Mouse (Mus musculus) urinary bladder, postnatal 36 days (tissue): ENCODE measurements around the gene Adprh.
"Not testable (repeated sequence)": the region's sequence is repeated elsewhere in the genome, so short reads cannot be mapped to it uniquely, and the experiment has no call there.

Experiments
- DNase-seq, 2 experiments: peaks; one replicate each; pipeline ENCODE4 v3.0.0; 2022; ENCODE audit warnings: low spot score in 2 of 2, mixed read lengths in 1 of 2

Adprh gene

DNA sequence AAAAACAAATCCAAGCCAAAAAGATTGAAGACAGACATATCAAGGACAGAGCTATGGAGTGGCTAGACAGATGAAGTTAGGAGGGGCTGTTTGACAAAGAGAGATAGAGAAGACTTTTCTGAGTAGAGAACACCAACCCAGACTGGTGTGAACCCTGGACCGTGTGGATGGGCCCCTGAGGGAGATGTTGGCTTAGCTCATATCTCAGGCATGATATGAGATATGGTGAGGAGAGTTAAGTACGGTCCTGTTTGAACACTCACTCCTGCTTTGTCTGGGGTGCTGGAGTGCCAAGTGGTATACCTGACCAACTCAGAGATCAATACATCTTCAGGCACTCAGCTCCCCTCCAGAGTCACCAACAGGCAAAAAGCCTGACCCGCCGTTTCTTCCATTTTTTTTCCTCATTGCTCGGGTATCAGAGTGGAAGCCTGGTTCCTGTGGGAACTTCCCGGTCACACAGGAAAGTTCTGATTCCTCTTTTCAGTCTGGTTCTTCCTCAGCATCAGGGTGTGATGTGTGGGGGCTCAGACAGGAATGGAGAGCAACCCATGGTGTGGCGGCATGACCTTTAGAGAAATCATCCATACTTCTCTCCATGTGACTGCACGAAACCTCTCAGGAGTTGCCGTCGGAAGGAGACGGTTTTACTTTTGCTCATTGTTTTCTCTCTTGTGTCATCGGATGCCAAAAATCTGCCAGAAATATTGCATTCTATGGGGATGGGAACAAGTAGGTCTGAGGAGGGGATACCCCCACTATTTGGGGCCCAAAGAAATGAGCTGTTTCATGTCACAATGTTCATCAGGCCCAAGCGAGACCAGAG, 14.8 kb upstream of the Adprh start:
- DNase-seq = no peak

DNA sequence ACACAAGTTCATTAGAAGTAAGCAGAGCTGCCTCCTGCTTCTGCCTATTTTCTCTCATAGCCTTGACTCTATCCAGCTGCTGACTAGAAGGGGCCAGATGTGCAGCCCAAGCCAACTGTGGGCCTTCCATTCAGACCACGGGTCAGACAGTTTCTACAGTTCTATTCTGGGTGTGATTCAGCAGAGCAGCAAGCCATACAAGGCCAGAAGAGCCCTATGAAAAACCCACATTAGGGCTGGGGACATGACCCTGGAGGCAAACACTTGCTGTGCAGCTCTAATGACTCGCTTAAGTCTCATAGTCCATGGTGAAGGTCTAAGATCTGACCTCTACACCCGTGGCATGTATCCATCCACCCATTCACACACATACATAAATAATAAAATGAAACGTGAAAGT, 13.6 kb upstream of the Adprh start:
- DNase-seq = no peak

DNA sequence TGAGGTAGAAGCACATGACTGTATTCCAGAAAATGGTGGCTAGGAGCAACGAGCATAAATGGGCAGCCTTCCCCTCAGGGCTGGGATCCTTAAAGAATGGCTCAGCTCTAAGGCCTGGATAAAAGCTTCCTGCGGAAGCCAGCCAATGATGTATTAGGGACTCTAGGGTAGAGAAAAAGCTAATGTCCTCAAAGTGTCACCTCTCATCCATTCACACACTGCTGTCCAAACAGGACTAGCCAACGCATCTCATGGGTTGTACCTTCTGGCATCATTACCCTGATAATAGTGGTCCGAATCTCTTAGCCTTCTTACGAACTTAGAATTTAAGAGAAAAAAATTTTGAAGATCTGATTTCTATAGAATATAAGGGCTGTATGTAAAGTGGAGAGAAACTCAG, 10.8 kb upstream of the Adprh start:
- no peak for DNase-seq

DNA sequence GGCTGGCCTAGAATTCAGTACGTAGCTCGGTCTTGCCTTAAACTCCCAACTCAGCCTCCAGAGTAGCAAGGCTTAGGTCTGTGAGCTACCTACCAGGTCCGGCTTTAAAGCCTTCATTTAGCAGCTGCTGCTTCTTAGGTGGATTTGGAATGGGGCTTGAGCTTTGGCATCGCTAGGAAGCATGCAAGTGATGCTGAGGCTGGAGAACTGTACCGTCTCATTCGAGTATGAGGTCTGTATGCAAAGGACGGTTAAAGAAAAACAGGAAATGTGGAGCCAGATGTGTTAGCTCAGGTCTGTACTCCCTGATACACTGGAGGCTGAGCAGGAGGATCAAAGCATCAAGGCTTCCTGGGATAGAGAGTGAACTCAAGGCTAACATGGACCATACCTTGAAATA, 9.7 kb upstream of the Adprh start:
- no peak for DNase-seq

DNA sequence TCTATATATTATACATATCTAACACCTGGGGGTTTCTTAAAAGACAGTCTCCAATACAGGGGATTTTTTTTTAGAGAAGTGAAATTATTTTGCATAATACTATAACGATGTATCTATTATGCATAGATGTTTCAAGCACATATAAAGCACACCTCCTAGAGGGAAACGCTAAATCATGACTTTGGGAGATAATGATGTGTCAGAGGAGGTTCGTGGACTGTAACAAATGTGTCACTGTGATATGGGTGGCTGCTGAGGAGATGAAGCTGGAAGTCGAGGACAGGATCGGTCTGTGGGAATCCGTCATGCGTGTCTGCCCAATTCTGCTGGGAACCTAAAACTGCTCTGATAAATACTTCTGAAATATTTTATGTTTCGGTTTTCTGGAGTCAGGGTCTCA, 9.2 kb upstream of the Adprh start:
- no peak for DNase-seq

DNA sequence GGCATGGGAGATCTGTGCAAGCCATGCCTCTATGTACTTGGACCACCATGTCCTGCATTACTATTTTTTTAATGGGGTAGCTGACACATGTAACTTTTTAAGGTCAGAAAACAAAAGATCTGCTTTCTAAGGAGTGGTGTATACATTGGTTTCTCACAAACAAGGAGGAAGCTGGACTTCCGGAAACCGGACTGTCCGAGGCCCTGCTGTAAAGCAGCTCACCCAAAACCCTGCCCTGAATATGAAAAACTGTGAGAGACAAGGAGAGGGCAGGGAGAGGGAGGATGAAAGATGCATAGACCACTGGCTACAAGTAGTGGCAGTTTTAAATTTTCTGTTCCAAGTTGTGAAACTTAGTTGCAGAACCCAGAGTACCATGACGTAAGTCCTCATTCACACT, 7.5 kb upstream of the Adprh start:
- no peak for DNase-seq

DNA sequence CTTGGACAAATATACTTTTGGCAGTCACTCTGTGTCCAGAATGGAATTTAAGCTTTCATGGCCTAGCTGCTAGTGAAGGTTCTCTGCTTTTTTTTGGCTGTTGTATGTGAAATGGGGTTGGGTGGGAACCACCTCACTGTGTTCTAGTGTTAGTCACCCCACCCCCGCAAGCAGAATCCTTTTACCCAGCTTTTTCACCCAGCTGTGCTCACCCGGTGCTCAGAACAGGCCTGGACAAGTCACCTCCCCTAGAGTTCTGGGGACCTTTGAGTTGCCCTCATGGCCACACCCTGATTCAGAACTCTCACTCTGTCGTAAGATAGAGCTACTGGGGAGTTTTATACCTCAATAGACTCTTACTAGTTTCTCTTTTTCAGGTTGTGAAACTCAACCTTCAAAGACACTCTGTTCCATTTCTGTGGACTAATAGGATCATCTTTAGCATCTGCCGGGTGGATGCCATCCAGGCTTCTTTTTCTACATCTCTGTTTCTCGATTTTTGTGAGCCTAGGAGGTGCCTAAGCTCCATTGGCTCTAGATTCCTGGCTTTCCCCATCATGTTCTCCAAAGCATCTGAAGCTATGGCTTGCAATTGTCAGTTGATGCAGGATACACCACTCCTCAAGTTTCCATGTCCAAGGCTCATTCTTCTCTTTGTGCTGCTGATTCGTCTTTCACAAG, 6.2 kb upstream of the Adprh start:
- peak; percentile 43 to 44 for DNase-seq

DNA sequence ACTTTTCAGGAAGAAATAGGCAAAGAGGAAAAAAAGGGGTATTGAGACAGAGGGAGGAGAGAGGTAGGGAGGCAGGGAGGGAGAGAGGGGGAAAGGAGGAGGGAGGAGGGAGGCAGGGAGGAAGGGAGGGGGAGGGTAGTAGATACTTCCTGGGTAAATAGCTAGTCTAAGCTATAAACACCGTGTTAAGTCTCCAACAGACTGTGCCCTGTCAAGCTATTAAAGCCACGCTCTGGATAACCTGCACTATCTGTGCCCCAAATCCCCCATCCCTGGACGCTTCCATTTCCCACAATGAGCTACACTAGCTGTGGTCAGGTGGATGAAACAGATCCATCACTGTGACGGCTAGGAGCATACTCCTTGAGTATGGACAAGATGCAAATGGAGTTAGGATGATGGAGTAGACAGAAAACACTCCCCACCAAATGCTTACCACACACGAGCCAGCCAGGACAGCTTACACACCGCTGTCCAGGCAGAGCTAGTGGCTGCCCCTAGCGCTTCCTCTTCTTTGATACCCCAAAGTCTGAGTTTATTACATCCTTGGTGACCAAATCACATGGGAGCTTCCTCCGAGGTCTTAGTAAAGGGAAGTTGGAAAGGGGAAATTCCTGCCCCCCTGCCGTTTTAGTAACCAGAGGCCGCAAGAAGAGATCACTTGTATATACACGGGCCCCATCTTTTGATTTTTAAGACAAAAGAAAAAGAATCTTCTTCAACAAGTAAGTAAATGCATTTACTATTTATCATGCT, 4.5 kb upstream of the Adprh start:
- no peak for DNase-seq

DNA sequence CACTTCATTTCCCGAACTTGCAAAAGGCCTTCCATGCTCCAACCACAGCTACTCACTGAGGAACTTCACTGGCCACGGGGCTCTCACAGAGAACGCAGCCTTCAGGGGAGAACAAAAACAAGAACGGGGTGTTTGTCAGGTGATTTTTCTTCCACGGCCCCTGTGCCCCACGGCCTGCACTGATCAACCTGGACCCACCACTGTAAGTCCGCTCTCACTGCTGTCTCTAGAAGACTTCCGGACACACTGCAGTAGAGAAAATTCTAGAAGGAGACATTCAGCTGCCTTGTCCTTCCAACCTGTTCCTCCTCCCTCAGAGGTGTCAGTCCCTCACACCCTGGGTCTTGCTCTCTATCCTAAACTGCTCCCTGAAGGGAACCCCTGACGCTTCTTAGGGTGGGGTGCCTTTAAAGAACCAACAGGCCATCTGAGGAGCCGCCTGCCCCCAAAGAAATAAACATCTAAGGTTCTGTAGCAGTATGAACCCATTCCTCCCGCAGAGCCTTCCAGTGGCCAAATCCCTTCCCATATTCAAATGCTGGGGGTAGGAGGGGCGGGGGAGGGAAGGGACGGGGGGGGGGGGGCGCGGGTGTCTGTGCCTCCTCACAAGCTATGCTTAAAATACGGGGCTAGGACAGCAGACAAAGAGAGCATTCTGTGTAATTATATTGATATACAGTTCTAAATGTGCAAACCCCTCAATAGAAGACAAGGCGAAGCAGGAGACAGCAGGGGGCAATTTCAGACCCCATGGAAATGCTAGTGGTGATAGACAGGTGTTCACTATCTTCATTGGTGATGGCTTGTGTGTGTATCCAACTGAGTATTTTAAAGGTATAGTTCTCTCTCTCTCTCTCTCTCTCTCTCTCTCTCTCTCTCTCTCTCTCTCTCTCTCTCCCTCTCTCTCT, 3.3 kb upstream of the Adprh start, which contains the start of gene Cd80:
Cd80 (plus strand) TSS at position 51 of the 908 bp plus-strand sequence.
- DNase-seq = no peak

DNA sequence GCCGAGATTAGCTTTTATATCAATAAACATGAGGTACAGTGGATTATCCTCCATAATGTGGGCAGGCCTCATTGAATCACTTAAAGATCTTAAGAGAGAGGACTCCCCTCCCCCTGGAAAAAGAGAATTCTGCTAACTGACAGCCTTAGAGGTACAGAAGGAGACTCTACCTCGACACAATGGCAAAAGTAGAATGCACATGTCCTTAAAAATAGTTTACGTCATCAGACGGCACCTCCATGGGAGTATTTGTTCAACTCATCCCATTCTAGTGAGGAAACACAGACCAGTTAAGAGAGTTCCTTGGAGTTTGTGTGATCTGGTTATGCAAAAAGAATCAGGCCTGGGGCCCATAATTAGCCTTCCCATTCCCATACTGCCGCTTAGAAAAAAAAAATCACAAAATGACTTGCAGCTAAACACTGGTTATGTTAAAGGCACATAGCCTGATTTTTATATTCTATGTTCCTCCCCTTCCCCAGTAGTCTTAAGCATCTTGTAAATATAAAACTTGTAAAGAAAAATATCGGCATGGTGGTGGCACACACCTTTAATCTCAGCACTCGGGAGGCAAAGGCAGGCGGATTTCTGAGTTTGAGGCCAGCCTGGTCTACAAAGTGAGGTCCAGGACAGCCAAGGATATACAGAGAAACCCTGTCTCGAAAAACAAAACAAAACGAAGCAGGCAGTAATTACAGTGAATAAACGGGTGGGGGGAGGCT, 2.2 kb upstream of the Adprh start:
- no peak for DNase-seq

DNA sequence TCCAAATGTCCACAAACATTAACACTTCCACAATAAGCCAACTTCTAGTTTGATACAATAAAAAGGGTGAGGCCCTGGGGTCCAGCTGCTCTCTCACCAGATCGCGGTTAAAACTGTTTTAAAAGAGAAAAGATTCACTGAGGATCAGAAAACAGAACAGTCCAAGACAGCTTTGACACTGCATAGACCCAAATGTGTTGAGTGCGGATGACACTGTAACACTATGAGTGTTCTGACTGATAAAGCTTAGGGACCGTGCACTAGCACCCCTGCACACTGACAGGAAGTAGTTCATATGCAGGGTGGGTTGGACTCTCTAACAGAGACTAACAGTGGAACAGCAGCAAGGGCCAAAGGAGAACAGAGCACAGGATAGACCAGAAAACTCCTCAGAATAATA, 1.4 kb upstream of the Adprh start:
- DNase-seq = no peak

DNA sequence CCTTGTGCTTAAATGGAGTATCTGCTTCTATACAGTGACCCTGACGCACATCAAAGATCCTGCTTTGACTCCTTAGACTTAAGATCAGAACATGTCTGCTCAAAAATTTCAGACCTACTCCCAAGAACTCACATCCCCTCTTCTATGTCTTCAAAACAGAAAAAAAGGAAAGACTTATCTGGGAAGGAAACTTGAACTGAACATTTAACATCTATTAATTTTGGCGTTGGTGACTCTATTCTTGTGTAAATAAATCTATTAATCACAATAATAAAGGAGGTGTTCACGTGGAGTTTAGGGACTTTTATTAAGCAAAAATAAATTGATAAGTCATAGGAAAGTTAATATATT, 675 bp upstream of the Adprh start:
- no peak for DNase-seq

DNA sequence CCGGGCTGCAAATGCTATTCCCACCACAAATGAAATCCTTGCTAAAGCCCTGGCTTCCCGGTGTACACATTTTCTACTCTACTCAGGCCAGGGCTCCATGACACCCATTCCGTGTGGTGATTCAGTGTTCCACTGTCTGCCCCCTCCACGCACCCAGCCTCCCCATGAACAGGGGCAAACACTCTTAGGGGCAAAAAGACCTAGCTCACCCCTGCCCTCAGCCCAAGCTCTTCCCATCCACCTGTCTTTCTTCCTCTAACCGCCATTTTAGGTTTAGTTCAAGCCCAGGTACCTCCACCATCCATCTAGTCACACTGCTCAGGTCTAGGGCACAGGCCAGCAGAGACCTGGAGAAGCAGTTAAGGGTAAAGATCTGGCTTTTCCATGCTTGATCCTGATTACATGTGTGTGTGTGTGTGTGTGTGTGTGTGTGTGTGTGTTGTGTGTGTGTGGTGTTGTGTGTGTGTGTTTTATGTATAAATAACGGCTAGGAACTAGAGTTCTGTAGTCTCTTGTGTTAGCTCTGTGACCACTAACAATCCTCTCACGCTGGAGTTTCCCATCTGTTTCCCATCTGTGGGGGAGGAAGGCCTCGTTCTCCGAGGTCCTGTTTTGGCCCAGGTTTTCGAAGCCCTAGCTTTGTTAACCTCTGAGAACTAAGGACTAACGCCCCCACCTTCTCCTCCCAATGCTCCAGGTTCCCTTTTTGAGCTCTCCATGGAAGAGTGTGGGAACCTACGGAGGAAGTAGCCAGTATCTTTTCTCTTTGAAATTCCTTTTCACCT, 890 bp downstream of the Adprh start:
- no peak for DNase-seq

DNA sequence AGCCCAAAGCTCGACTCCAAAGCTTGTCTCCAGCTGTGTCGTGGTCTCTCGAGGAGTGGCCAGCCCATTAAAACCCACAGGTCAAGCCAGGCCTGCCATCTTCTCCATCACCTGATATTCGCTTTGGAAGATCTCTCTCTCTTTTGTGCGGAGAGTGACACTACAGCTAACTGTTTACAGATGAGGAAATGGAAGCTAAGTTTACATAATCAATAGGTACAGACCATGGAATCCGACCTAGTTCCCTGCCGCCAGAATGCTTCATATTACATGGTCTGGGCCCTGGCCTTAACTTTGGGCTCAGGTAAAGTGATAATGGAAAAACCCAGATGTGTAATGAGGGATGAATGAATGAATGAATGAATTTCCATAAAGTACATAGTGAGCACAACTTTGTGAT, 1.8 kb downstream of the Adprh start:
- no peak for DNase-seq

DNA sequence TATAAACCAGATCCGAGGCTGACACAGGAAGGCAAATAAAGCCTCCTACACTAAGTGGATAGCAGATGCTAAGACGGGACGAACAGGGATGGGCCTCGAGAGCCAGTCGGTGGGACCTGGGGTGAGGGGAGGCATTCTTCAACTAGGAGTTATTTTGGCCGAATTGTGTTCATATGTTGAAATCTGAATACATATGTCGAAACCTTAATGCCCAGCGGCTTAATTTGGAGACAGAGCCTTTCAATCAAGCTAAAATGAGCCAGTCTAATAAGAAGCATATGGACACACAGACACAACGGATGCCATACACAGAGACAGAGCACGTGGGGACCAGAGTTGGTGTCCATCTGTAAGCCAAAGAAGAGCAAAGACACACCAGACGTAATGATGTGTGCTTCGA, 4.0 kb downstream of the Adprh start:
- no peak for DNase-seq

DNA sequence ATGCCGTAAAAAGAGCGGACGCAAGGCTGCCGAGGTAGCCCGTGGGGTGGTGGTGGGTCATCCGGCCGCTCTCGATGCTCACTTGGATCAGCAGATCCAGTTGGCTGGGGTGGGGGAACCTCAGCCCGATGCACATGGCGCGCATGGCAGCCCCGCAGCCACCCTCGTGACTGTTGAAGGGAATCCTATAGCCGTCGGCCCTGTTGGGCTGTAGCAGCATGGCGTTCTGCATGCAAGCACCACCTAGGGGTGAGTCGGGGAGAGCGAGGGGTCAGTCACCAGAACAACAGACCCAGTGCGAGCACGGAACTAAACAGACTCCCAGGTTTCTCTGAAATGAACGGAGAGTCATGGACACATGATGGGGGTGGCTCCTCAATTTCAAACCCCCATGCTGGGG, 5.1 kb downstream of the Adprh start:
- no peak for DNase-seq

DNA sequence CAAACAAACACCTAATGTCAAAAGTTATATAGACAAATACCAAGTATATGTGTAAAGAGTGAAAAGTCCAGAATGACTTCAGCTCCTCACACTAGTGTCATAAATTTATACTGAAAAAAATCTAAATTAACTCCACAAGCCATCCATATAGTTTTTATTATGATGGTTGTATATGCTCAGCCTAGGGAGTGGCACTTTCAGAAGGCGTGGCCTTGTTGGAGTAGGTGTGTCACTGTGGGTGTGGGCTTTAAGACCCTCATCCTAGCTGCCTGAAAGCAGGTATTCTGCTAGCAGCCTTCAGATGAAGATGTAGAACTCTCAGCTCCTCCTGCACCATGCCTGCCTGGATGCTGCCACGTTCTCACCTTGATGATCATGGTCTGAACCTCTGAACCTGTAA, 6.4 kb downstream of the Adprh start:
- DNase-seq = not testable (repeated sequence)

DNA sequence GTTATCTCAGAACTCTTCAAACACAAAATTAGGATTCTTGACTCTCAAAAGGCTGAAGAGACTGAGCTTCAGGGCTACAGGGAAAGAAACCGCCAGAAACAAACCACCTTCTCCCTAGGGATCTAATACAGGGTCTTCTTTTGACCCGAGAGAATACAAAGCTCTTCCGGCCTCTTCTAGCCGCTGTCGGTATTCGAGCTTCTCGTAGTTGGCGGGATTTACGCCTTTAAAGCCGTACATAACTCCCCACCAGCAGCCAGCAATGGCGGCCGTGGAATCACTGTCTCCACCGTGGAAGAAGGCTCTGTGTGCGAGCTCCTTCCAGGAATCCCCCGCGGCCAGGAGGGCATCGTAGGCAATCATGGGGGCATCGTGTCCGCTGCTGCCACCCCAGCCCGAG, 6.9 kb downstream of the Adprh start:
- no peak for DNase-seq

DNA sequence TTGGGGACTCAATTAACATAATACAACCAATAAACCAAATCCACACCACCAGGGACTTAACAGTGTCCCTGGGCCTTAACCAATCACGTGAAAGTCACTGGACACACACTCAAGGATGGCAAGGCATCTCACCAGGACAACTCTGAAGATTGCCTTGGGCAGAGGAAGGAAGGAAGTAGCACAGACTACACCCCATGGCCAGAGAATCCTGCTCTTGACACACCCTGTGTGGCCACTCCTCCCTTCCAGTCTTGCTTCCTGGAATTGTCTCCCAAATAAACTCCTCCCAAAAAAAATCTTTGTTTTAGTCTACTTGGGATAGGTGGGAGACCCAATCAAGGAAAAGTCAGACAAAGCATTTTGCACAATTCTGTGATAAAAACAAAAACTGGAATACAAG, 7.5 kb downstream of the Adprh start:
- no peak for DNase-seq
